Mouse (Mus musculus) gastrocnemius, postnatal 10 days (tissue): ENCODE data around the gene Rab36. TPM values are rescaled to one million over a fixed set of nuclear protein-coding genes. Genes with fewer than 3 reads are reported as not detected.
A peak's percentile ranks its signal among the peaks of the same experiment; 100 is the strongest.
"Not testable (repeated sequence)": the region's sequence is repeated elsewhere in the genome, so short reads cannot be mapped to it uniquely, and the experiment has no call there.

Experiments used
- DNase-seq: peaks from one replicate; pipeline ENCODE4 v3.0.0; 2021; ENCODE audit warnings: mixed read lengths
- long read RNA-seq, 2 experiments: library from polyadenylated mRNA; stranded (forward); transcript quantifications; one replicate each; pipeline ENCODE4 v2.0.0; 2021
- total RNA-seq, 2 experiments: library from RNA; stranded (reverse); gene quantifications; 2 replicates each; pipeline ENCODE4 v1.2.3; 2021

The Rab36 gene
- 1 to 10 TPM; 1.3 to 2.2 TPM for total RNA-seq
- long read RNA-seq, experiment 1, partial matches to known transcripts = 0 of 1 reads
- long read RNA-seq, experiment 1, other reads (novel, unspliced or antisense) = 0 of 1 reads
- long read RNA-seq, experiment 2, partial matches to known transcripts = 0 of 1 reads
- long read RNA-seq, experiment 2, other reads (novel, unspliced or antisense) = 1 of 1 reads

- DNase-seq = peak; percentile 92
Measured at GRCm38 (mm10) chr10:75036883-75037379, at the start of gene Rab36. Rab36 (plus strand) TSS chr10:75037058.

GRCm38 (mm10) chr10:74987698-74988470, 49.0 kb upstream of the Rab36 start:
- DNase-seq = no peak

- no peak for DNase-seq
Measured at GRCm38 (mm10) chr10:74989814-74990213, 47.0 kb upstream of the Rab36 start.

GRCm38 (mm10) chr10:74990584-74991322, 46.1 kb upstream of the Rab36 start:
- no peak for DNase-seq

DNA sequence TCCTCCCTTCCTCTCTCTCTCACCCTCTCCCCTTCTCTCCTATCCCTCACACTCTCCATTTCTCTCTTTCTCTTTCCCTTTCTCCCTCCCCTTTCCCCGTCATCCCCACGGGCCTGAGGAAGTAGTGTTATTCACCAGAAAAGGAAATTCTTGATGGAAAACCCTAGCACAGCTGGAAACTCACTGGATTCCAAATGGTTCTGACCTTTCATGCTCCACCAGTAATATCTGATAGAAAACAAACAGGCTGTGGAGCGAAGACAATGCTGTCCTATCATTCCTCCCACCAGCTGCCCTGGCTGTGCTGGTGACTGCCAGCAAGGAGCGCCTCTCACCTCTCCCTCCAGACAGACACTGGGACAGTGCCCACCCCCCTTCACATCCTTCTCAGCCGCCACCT, 42.0 kb upstream of the Rab36 start:
- DNase-seq = no peak

- DNase-seq = no peak
Measured at GRCm38 (mm10) chr10:74995377-74995776, 41.5 kb upstream of the Rab36 start.

GRCm38 (mm10) chr10:75001391-75001790, 35.5 kb upstream of the Rab36 start:
- no peak for DNase-seq

GRCm38 (mm10) chr10:75004067-75004466, 32.8 kb upstream of the Rab36 start:
- no peak for DNase-seq

GRCm38 (mm10) chr10:75006889-75007662, 29.8 kb upstream of the Rab36 start:
- no peak for DNase-seq

DNA sequence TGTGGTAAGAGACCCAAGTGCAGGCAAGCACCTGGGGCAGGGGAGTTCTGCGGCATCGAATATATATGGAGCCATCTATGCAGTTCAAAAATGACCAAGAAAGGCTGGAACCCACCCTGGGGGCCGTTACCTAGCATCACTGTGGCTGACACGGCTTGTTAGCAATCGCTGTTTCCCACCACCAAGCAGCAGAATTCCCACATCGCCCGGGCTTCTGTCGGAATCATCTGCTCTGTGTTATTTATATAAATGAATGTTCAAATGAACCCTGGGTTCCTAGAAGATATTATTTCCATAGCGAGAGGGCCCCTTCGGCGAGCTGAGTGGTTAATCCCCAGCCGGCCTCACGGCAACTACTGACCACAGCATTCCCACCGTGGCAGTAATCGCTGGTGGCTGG, 26.2 kb upstream of the Rab36 start:
- DNase-seq = no peak

- DNase-seq = no peak
Measured at GRCm38 (mm10) chr10:75015465-75015864, 21.4 kb upstream of the Rab36 start.

GRCm38 (mm10) chr10:75016481-75016880, 20.4 kb upstream of the Rab36 start:
- no peak for DNase-seq

GRCm38 (mm10) chr10:75020271-75020670, 16.6 kb upstream of the Rab36 start:
- no peak for DNase-seq

- peak; percentile 82 for DNase-seq
Measured at GRCm38 (mm10) chr10:75021138-75021537, 15.7 kb upstream of the Rab36 start.

DNA sequence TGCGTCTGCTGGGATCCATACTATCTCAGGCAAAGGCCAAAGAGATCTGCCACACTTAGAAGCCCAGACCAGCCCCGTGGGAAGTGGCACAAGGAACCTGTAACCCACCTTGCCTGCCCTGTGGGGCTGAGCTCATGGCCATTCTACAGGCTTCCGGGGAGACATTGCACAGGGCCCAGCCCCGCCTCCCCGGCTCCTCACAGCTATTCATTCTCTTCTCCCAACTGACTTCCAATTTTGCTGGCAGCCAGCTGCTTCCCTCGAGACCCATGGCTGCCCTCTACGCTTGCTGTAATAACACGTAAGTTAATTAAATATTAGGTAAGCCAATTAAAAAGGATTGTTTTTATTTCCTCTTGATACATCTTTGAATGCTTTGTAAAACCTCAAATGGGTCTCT, 10.4 kb upstream of the Rab36 start:
- no peak for DNase-seq

DNA sequence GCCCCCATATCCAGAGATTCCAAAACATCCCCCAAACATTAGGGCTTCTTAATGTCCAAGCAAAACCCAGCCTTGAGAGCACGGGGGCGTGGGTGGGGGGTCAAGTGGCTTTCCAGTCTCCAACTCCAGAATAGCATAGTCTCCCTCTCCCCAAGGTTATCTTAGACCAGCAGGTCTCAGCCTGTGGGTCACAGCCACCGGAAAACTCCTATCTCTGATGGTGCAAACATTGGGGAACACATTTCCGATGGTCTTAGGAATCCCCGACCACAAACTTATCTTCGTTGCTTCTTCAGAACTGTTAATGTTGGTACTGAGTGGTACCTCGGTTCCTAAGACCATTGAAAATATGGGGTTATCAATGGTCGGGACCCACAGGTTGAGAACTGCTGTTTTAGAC, 8.1 kb upstream of the Rab36 start:
- DNase-seq = no peak

DNA sequence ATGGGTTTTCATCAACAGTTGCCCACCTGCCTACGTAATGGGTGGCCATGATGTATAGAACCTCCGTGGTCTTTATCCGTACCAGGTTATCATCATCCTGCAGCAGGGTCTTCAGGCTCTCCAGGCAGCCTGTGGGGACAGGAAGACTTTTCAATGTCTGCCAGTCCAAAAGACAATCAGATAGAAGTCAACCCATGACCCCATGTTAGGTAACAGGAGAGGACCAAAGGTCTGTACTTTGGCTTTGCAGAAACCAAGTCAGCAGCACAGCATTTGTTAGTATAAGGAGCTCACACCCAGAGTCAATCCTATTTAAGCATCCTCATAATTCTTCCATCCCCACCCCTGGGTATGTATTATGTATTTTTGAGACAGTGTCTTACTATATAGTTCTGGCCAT, 7.2 kb upstream of the Rab36 start:
- no peak for DNase-seq

- no peak for DNase-seq
Measured at GRCm38 (mm10) chr10:75030234-75030633, 6.6 kb upstream of the Rab36 start.

DNA sequence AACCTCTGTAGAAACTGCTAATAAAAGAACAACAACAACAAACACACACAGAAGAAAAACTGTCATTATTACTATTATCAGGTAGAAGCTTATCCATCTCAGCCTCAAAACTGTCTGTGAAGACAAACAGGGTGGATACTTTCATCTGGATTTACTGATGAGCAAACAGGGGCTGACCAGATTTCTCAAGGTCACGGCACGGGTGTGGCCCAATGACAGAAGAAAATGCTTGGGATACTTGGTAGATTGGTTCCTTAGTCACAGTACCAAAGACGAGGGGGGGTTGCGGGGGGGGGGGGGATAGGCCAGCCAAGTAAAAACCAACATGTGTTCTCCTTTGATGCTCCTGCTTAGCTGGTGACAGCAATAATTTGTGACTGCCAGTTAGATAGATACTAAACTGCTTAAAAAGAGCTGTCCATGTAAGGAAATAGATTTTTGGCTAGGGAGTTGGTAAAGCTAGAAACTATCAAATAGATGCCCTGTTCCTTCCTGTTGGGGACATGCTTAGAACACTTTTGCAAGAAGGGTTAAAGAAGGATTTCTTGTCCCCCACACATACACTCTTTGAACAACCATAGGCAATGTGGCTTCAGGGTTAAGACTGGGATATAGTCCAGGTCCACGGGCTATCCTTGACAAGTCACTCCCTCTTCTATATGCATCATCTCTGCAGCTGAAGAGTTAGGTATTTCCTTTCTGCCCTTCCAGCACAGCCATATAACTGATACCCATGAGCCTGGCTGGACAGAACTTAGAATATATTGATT, 5.3 kb upstream of the Rab36 start:
- no peak for DNase-seq

DNA sequence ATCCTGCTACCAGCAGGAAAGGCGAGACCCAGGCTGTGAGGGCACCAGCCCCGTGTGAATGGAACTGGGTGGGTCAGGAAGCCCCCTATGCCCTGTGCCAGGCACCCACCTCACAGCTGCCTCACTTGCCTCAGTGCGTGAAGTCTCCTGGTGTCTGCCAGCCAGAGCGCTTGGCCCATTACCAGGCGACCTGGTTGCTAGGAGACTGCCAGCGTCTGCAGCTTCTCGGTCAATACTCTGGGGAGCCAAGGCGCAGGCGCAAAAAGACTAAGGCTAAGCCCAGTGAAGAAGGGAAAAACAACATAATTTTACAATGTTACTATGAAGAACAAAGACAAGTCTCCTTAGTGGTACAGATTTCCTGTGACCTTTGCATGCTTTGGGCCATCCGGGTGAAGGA, 4.5 kb upstream of the Rab36 start, which contains the start of gene Rsph14:
Gene Rsph14, minus strand, starts transcription at position 192 of the 400 bp plus-strand sequence.
- peak; percentile 76 for DNase-seq

- not testable (repeated sequence) for DNase-seq
Measured at GRCm38 (mm10) chr10:75042060-75042459, 5.2 kb downstream of the Rab36 start.
